Mouse (Mus musculus): Measurements from ENCODE around the gene Tbc1d8.

Tbc1d8 gene

GRCm38 (mm10) chr1:39396347-39396746, 82.2 kb downstream of the Tbc1d8 start:
- in situ Hi-C loops (cut with MseI, MboI) = loop anchor here in 1 of 2 experiments (10.0 kb wide), 1 partner anchor 108 kb away; no protein-coding TSS in a partner anchor

- in situ Hi-C loops (cut with MseI, MboI) = loop anchor here (5.0 to 10.0 kb wide), 2 partner anchors 108 to 110 kb away; no protein-coding TSS in a partner anchor
Observed at GRCm38 (mm10) chr1:39394650-39395049, 83.9 kb downstream of the Tbc1d8 start.

- in situ Hi-C loops (cut with MseI, MboI) = loop anchor here (5.0 to 10.0 kb wide), 2 partner anchors 108 to 111 kb away; no protein-coding TSS in a partner anchor
Observed at GRCm38 (mm10) chr1:39394096-39394495, 84.5 kb downstream of the Tbc1d8 start.

GRCm38 (mm10) chr1:39393217-39393867, 85.2 kb downstream of the Tbc1d8 start:
- in situ Hi-C loops (cut with MseI, MboI) = loop anchor here (5.0 to 10.0 kb wide), 2 partner anchors 109 to 111 kb away; no protein-coding TSS in a partner anchor

- in situ Hi-C loops (cut with MseI, MboI) = loop anchor here (5.0 to 10.0 kb wide), 2 partner anchors 110 to 113 kb away; no protein-coding TSS in a partner anchor
Observed at GRCm38 (mm10) chr1:39392189-39392588, 86.4 kb downstream of the Tbc1d8 start.

- in situ Hi-C loops (cut with MseI, MboI) = loop anchor here (5.0 to 10.0 kb wide), 2 partner anchors 111 to 113 kb away; no protein-coding TSS in a partner anchor
Observed at GRCm38 (mm10) chr1:39391652-39392051, 86.9 kb downstream of the Tbc1d8 start.

- in situ Hi-C loops (cut with MseI, MboI) = no loop called here
Observed at GRCm38 (mm10) chr1:39389338-39389737, 89.2 kb downstream of the Tbc1d8 start.

- in situ Hi-C loops (cut with MseI, MboI) = no loop called here
Observed at GRCm38 (mm10) chr1:39388163-39388562, 90.4 kb downstream of the Tbc1d8 start.

GRCm38 (mm10) chr1:39387497-39387896, 91.1 kb downstream of the Tbc1d8 start:
- in situ Hi-C loops (cut with MseI, MboI) = no loop called here

- in situ Hi-C loops (cut with MseI, MboI) = no loop called here
Observed at GRCm38 (mm10) chr1:39386456-39386855, 92.1 kb downstream of the Tbc1d8 start.

GRCm38 (mm10) chr1:39384914-39385313, 93.6 kb downstream of the Tbc1d8 start:
- in situ Hi-C loops (cut with MseI, MboI) = no loop called here

- in situ Hi-C loops (cut with MseI, MboI) = no loop called here
Observed at GRCm38 (mm10) chr1:39381017-39381416, 97.5 kb downstream of the Tbc1d8 start.

- in situ Hi-C loops (cut with MseI, MboI) = no loop called here
Observed at GRCm38 (mm10) chr1:39379021-39379420, 99.5 kb downstream of the Tbc1d8 start.

- in situ Hi-C loops (cut with MseI, MboI) = no loop called here
Observed at GRCm38 (mm10) chr1:39378540-39378939, 100.0 kb downstream of the Tbc1d8 start.

- in situ Hi-C loops (cut with MseI, MboI) = no loop called here
Observed at GRCm38 (mm10) chr1:39376726-39377240, 101.8 kb downstream of the Tbc1d8 start.

GRCm38 (mm10) chr1:39376121-39376520, 102.4 kb downstream of the Tbc1d8 start:
- in situ Hi-C loops (cut with MseI, MboI) = no loop called here

GRCm38 (mm10) chr1:39374231-39374809, 104.2 kb downstream of the Tbc1d8 start:
- in situ Hi-C loops (cut with MseI, MboI) = no loop called here

- in situ Hi-C loops (cut with MseI, MboI) = no loop called here
Observed at GRCm38 (mm10) chr1:39373378-39373777, 105.2 kb downstream of the Tbc1d8 start.

- in situ Hi-C loops (cut with MseI, MboI) = no loop called here
Observed at GRCm38 (mm10) chr1:39372220-39372843, 106.2 kb downstream of the Tbc1d8 start.

- in situ Hi-C loops (cut with MseI, MboI) = no loop called here
Observed at GRCm38 (mm10) chr1:39370431-39370830, 108.1 kb downstream of the Tbc1d8 start.

- in situ Hi-C loops (cut with MseI, MboI) = no loop called here
Observed at GRCm38 (mm10) chr1:39368267-39368841, 110.2 kb downstream of the Tbc1d8 start.
